Mouse (Mus musculus) urinary bladder, adult 18-20 months (tissue): ENCODE measurements around the gene Cwc15.
"Not testable (repeated sequence)": the region's sequence is repeated elsewhere in the genome, so short reads cannot be mapped to it uniquely, and the experiment has no call there.

Experiments used
- DNase-seq, 2 experiments: peaks; one replicate each; pipeline ENCODE4 v3.0.0; 2022; ENCODE audit warnings: low spot score in 2 of 2, mixed read lengths in 2 of 2

The Cwc15 gene

GRCm38 (mm10) chr9:14500023-14500915, at the start of gene Cwc15, which contains the start of gene Kdm4d:
Cwc15 (plus strand) TSS chr9:14500617.
Kdm4d (minus strand) TSS chr9:14500482.
- DNase-seq = peak; percentile 84 to 89

- not testable (repeated sequence) for DNase-seq
These were observed 49.3 kb upstream of the Cwc15 start for GRCm38 (mm10) chr9:14451120-14451519.

GRCm38 (mm10) chr9:14456320-14456719, 44.1 kb upstream of the Cwc15 start:
- DNase-seq = no peak

DNA sequence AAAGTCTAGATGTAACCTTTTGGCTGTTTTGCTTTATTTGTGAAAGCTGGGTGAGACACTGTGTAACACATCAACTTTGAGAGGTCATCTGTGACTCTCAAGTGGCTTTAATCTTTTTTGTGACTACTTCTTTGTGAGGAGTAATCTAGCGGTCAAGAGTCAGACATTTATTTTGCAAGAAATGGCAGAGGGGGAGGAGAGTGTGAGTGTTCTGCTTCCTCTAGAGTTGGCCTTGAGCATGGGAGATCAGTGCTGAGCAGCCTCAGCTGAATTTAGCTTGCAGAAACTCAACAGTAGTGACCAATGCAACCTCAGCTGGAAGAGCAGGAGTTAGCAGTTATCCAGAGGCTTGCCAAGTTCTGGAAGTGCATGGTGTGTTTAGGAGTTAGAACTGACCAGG, 37.9 kb upstream of the Cwc15 start:
- not testable (repeated sequence) for DNase-seq

- DNase-seq = not testable (repeated sequence)
These were observed 36.7 kb upstream of the Cwc15 start for GRCm38 (mm10) chr9:14463668-14464067.

DNA sequence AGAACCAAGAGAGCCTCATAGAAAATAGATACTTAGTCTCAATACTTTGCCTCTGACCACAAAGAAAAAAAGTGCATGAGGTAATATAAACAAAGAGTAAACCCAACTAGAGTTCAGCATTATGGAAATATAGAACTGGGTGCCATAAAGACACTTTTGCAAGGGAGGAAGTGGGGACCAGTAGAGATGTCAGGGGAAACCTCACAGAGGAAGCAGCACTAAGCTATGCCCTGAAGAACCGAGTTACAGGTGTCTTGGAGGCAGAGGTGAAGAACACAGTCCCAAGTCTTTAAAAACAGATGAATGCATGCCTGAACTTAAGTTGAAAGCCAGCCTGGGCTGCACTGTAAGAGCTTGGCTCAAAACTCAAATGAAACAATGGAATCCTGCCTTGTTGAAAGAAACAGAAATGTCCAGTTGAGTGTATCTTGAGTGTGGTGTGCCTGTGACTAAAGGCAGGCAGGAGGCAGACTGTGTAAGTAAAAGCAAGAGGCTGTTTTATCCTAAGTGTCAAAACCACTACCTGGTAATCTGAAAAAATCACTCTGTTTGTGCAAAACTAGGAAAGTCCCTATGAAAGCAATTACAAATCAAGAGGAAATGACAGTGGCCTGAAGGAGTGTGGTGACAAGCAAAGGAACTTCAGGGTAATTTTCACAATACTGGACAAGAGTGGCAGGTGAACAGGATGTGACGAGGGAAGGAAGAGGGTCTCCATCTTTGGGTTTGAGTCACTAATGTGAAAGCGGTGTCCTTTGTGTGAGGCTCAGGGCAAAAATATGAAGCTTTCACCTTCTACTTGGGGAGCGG, 1.3 kb upstream of the Cwc15 start:
- DNase-seq = no peak

DNA sequence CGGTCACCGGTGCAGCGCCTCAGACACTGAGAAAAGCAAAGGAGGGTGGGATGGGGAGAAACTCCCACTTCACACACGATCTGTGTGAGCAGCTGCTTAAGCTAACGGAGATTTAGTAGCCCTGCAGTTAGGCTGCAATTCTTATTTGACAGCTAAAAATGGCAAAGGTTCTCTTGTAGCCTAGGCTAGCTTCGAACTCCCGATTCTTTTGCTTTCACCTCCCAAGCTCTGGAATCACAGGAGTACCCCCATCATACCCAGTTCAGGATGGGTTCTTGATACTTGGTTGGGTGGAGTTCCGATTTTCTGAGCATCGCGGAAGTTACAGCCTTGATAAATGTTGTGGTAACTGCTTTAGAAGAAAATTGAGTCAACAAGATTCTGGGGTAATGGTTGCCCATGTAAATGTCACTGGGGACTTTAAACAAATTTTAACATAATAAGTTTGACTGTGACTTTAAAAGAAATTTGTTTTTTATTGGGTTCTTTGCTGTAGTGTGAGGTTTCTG, 553 bp downstream of the Cwc15 start:
- DNase-seq = no peak

DNA sequence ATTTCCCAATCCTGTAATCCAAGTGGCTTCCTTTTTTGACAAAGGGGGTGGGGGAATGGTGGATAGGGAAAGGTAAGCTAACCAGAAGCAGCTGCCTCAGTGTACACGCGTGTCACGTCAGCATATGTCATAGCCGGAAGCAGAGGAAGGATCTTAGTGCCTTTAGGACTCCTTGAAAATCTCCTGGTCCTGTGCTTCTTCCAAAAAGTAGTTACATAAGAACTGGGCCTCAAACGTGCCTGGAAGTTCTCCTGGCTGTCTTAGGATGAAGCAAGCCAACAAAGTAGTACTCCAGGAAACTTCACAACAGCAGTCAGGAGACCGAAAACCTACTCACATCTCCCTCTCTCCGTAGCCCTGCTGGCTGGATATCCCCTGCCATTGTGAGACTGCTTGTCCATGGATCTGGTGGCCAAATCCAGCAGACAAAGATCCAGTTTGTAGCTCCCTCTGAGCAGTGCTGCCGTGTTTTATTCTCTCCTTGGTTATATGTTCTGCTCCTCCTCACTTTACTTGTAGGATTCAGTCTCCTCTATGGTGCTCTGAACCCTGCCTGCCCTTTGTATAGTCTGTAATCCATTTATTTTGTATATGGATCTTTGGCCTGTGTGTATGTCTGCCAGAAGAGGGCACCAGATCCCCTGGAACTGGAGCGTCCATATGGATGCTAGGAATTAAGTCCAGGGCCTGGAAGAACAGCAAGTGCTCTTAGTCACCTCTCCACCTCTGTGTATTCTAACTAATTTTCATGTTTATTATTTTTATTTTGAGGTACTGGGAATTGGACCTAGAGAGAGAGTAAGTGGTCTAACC, 12.4 kb downstream of the Cwc15 start:
- DNase-seq = no peak

- no peak for DNase-seq
These were observed 16.9 kb downstream of the Cwc15 start for GRCm38 (mm10) chr9:14517296-14517695.

- DNase-seq = no peak
These were observed 17.7 kb downstream of the Cwc15 start for GRCm38 (mm10) chr9:14518105-14518504.

DNA sequence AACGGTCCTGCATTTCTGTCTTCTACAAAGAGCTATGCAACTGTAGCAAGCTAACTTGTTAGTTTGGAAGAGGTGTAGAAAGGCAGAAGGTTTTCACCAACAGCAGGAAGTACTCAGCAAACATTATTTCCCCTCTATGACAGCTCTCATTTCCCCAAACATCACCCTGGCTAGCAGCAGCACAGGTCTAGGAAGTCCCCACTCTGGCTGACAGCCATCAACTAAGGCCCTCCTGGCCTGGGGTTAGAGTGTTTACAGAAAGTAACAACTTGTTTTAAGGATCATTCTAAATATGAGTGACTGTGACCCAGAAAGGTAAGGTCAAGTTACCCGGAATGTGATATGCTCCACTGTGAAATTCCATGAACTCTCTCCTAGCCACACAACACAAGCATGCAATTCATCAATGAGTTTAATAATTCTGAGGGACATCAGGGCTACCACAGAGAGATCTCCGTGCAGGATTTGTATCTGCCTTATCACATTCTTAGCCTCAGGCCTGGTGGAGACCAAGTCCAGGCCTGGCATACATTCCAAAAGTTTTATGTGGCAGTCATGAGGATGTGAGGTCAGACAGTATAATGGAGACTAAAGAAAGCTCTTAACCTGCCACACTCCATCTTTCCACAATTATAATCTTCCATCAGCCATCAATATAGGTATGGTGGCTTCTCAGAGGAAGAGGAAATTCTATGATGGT, 20.7 kb downstream of the Cwc15 start:
- DNase-seq = no peak

DNA sequence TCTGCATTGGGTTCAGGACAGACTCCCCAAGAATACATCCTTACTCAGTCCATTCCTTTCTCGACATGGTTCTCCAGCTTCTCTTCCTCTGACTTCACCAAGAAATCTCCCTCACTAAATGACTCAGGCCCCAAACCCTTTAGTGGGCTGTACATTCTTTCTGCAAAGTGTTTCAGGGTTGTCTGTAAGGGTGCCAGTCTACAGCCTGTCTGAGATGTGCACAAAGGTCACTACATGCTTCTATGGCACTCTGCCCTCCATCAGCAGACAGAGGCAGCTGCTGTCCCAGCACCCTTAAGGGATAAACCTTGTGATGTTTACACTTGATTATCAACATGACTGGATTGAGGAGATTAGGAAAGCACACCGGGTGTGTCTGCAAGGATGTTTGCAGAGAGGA, 21.3 kb downstream of the Cwc15 start:
- no peak for DNase-seq

DNA sequence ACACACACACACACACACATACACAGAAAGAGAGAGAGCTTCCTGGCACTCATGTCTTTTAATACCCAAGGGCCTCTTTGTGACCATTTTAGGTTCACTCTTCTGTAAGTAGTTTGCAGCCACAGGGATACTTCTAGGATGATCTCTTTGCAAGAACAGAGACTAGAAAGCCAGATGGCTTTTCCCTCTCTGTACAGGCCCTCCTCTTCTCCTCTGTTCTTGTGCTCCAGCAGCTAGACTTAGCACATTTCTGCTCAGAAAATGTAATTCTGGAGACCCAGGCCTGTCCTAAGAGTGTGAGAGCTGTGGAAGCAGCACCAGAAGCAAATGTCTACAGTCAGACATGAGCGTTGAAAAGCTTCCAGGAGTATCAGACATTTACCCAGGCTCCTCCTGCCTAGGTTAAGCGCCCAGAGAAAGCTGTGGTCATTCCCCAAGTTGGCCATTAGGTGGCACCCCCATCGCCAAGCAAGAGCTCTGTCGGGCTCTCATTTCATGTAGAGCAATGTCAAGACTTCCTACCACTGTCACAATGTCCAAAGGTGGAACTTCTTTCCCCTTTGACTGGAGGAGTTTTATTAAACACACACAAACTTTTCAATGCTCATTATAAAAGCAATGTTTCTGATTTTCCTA, 23.1 kb downstream of the Cwc15 start:
- peak; percentile 47 to 72 for DNase-seq

DNA sequence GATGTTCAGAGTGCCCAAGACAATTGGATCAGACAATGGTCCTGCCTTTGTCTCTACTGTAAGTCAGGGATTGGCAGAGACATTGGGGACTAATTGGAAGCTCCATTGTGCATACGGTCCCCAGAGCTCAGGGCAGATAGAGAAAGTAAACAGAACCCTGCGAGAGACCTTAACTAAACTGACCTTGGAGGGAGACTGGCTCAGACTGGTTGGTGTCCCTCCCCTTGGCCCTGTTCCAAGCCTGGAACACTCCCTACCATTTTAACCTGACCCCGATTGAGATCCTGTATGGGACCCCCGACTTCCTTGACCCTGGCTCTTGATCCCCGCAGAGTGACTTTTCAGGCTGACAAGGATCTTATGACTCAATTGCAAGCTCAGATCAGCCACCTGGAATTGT, 29.6 kb downstream of the Cwc15 start:
- no peak for DNase-seq

GRCm38 (mm10) chr9:14532283-14532682, 31.9 kb downstream of the Cwc15 start:
- DNase-seq = no peak

GRCm38 (mm10) chr9:14533659-14534058, 33.2 kb downstream of the Cwc15 start:
- DNase-seq = no peak

DNA sequence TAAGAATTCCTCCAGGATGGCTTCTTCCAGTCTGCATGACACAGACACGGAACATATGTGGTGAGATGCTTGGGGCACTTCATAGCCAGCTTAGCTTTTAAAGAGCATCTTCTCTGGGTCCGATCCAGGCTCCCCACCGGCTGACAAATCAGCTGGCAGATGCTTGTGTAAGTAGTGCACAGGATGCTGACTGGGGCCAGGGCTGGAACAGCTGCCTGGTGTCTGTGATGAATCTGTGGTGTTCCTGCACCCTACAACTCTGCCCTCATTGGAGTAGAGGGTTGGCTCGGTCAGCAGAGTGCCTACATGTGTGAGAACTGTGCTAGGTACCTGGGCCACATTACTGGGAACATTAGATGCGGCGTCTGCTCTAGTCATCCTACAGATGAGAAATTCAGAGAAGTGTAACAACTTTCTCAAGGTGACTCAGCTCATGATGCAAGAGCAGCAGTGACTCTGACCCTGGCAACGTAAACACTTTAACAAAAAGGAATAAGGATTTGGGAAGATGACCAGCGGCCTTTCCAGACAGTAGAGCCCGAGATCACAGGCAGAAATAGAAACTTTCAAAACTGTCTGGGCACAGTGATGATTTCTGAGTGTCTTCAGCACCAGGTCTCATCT, 34.5 kb downstream of the Cwc15 start:
- DNase-seq = no peak

GRCm38 (mm10) chr9:14544034-14544757, 43.8 kb downstream of the Cwc15 start:
- no peak for DNase-seq
